Mouse (Mus musculus) lung, postnatal 25 days (tissue): ENCODE results near the gene Rnf217.
A peak's percentile ranks its signal among the peaks of the same experiment; 100 is the strongest.

Source experiments
- DNase-seq: peaks from one replicate; pipeline ENCODE4 v3.0.0; 2022; ENCODE audit warnings: low spot score

Rnf217 gene

GRCm38 (mm10) chr10:31609066-31609961 is at the start of gene Rnf217:
Gene Rnf217 (minus strand): TSS chr10:31609184.
- DNase-seq: peak; percentile 20

GRCm38 (mm10) chr10:31647270-31647669 is 38.3 kb upstream of the Rnf217 start:
- DNase-seq: no peak

- no peak for DNase-seq
Observed at GRCm38 (mm10) chr10:31646083-31646482, 37.1 kb upstream of the Rnf217 start.

GRCm38 (mm10) chr10:31635098-31635497 is 26.1 kb upstream of the Rnf217 start:
- no peak for DNase-seq

- DNase-seq: no peak
Observed at GRCm38 (mm10) chr10:31632005-31632404, 23.0 kb upstream of the Rnf217 start.

GRCm38 (mm10) chr10:31615355-31615754 is 6.4 kb upstream of the Rnf217 start:
- no peak for DNase-seq

GRCm38 (mm10) chr10:31614111-31614510 is 5.1 kb upstream of the Rnf217 start:
- DNase-seq: no peak

GRCm38 (mm10) chr10:31608441-31609065 is 431 bp downstream of the Rnf217 start:
- no peak for DNase-seq

- DNase-seq: no peak
Observed at GRCm38 (mm10) chr10:31606981-31607867, 1.8 kb downstream of the Rnf217 start.

GRCm38 (mm10) chr10:31603855-31604254 is 5.1 kb downstream of the Rnf217 start:
- DNase-seq: no peak

GRCm38 (mm10) chr10:31600116-31600515 is 8.9 kb downstream of the Rnf217 start:
- no peak for DNase-seq

GRCm38 (mm10) chr10:31597886-31598285 is 11.1 kb downstream of the Rnf217 start:
- no peak for DNase-seq

- no peak for DNase-seq
Observed at GRCm38 (mm10) chr10:31596804-31597203, 12.2 kb downstream of the Rnf217 start.

GRCm38 (mm10) chr10:31595326-31595725 is 13.7 kb downstream of the Rnf217 start:
- DNase-seq: no peak

- DNase-seq: peak; percentile 57
Observed at GRCm38 (mm10) chr10:31592741-31593524, 16.1 kb downstream of the Rnf217 start.

- DNase-seq: peak; percentile 29
Observed at GRCm38 (mm10) chr10:31592095-31592740, 16.8 kb downstream of the Rnf217 start.

- DNase-seq: no peak
Observed at GRCm38 (mm10) chr10:31580722-31581121, 28.3 kb downstream of the Rnf217 start.

- DNase-seq: no peak
Observed at GRCm38 (mm10) chr10:31580073-31580472, 28.9 kb downstream of the Rnf217 start.

GRCm38 (mm10) chr10:31573267-31573666 is 35.7 kb downstream of the Rnf217 start:
- no peak for DNase-seq

GRCm38 (mm10) chr10:31557311-31557710 is 51.7 kb downstream of the Rnf217 start:
- no peak for DNase-seq

GRCm38 (mm10) chr10:31555433-31555960 is 53.5 kb downstream of the Rnf217 start:
- no peak for DNase-seq
